Mouse (Mus musculus) olfactory bulb, adult 2 months (tissue): ENCODE results near the gene Tmem208.

ENCODE experiments used
- CTCF ChIP-seq: fragments of 200-500 bp; IDR thresholded peaks from 2 replicates; pipeline ENCODE4 v1.5.1; 2012; ENCODE audit warnings: low read depth, mild to moderate bottlenecking, low read length, moderate library complexity; ENCODE audit not compliant: insufficient read depth
- POLR2A ChIP-seq: fragments of 200-500 bp; IDR thresholded peaks from 2 replicates; pipeline ENCODE4 v1.6.1; 2012; ENCODE audit warnings: mild to moderate bottlenecking, low read depth, low read length, moderate library complexity; ENCODE audit not compliant: insufficient read depth

DNA sequence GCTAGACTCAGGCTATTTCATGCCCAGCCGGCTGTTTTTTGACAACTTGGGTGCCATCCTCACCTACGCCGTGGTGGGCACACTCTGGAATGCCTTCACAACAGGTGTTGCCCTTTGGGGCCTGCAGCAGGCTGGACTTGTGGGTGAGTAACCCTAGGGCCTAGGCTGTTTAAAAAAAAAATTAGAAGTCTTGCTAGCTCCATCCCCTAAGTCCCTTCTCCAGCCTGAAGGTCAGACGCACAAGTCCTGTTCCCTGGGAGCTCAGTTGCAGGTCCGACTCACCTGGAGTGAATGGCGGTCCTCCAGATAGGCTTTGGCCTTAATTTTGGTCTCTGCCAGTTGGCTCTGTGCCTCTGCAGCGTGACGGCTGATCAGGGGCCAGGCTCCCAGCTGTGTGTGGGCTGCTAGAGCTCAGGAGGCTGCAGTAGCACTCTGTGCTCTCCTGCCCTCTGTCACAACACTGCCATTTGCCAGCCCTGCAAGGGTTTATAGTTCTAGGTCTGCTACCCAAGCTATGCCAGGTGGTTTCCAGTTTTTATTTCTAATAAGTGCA lies 27.5 kb downstream of the Tmem208 start:
- TF ChIP-seq CTCF (no peak), POLR2A (no peak)
